Mouse (Mus musculus) cerebellum, adult (tissue): ENCODE results near the gene Polr2j.
"Not testable (repeated sequence)": the region's sequence is repeated elsewhere in the genome, so short reads cannot be mapped to it uniquely, and the experiment has no call there.

ENCODE experiments used
- ATAC-seq: cut with Nextera tagmentation; 2 replicates; pipeline ENCODE4 v1.9.2; 2017; ENCODE audit warnings: mild to moderate bottlenecking, moderate library complexity, mixed read lengths; ENCODE audit not compliant: insufficient number of reproducible peaks, low FRiP score, low TSS enrichment

The Polr2j gene

DNA sequence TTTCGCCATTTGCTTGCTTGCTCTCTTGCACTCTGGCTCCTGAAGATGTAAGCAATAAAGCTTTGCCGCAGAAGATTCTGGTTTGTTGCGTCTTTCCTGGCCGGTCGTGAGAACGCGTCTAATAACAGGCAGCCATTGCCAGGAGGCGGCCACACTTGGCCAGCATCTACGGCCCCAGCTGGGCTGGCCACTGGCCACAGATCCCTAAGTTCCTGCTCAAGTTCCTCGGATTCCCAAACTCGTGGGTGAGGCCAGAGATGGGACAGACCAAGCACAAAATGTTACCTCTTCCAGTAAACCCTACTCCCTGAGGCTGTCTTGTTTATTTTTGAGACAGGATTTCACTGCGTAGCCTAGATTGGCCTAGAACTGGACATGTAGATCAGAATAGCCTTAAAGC lies 43.7 kb downstream of the Polr2j start:
- not testable (repeated sequence) for ATAC-seq

DNA sequence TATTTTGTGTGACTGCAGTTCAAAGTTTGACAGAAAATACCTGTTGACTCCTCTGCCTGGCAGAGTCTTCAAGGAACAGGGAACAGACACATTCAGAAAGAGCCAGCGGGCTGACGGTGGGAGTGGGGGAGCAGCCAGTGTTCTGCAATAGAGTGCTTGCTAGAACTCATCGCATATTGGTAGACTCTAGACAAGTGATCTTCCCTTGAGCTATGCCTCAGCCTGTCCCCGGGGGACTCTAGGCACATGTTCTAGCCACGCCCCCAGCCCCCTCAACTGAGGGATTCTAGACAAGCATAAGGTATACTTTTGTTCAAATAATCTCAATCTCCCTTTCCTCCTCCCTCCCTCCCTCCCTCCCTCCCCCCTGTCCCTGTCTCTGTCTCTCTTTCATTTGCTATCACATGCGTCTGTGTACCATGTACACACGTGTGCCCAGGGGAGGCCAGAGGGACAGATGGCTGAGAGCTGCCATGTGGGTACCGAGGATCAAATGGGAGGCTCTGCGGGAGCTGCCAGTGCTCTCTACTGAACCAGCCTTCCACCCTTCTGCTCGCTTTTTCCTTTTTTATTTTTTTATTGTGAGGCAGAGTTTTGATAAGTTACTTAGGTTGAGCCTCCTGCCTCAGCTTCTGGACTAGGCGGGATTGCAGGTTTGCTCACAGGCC lies 47.5 kb downstream of the Polr2j start:
- peak; percentile 68; the same call in 1 of the 2 replicates for ATAC-seq

GRCm38 (mm10) chr5:136165246-136165645 lies 48.8 kb downstream of the Polr2j start:
- no peak for ATAC-seq

GRCm38 (mm10) chr5:136167296-136167695 lies 50.9 kb downstream of the Polr2j start:
- ATAC-seq, result no peak

GRCm38 (mm10) chr5:136168071-136168470 lies 51.6 kb downstream of the Polr2j start:
- no peak for ATAC-seq

- peak; percentile 26; the same call in 1 of the 2 replicates for ATAC-seq
Observed at GRCm38 (mm10) chr5:136169626-136170511, 53.4 kb downstream of the Polr2j start.

- peak; percentile 54; the same call in 1 of the 2 replicates for ATAC-seq
Observed at GRCm38 (mm10) chr5:136170512-136171362, 54.3 kb downstream of the Polr2j start, which contains the start of gene Orai2. Gene Orai2 (minus strand): TSS chr5:136170713.

- no peak for ATAC-seq
Observed at GRCm38 (mm10) chr5:136171363-136172341, 55.2 kb downstream of the Polr2j start.
